Mouse (Mus musculus) forebrain, embryonic 12.5 days (tissue): ENCODE results near the gene Mndal. TPM values are rescaled to one million over a fixed set of nuclear protein-coding genes. Genes with fewer than 3 reads are reported as not detected.
"Not testable (repeated sequence)": the region's sequence is repeated elsewhere in the genome, so short reads cannot be mapped to it uniquely, and the experiment has no call there.

Experiments used
- ATAC-seq: fragments of 200-750 bp; cut with Nextera tagmentation; 2 replicates; pipeline ENCODE4 v1.8.0; 2017; ENCODE audit warnings: moderate TSS enrichment; ENCODE audit not compliant: low FRiP score
- H3K27ac ChIP-seq: fragments of 300-500 bp; sonication (generic); 2 replicates; pipeline ENCODE4 v1.5.1; 2016; ENCODE audit warnings: mild to moderate bottlenecking
- H3K27me3 ChIP-seq: fragments of 300-500 bp; sonication (generic); 2 replicates; pipeline ENCODE4 v1.6.1; 2016; ENCODE audit warnings: mild to moderate bottlenecking
- H3K36me3 ChIP-seq: fragments of 300-500 bp; sonication (generic); replicated peaks from 2 replicates; pipeline ENCODE4 v1.6.1; 2016; ENCODE audit warnings: mild to moderate bottlenecking
- H3K4me1 ChIP-seq: fragments of 300-500 bp; sonication (generic); 2 replicates; pipeline ENCODE4 v1.6.1; 2016
- H3K4me2 ChIP-seq: fragments of 300-500 bp; sonication (generic); 2 replicates; pipeline ENCODE4 v1.6.1; 2016; ENCODE audit warnings: mild to moderate bottlenecking, moderate library complexity
- H3K4me3 ChIP-seq: fragments of 300-500 bp; sonication (generic); replicated peaks from 2 replicates; pipeline ENCODE4 v1.5.1; 2016; ENCODE audit warnings: mild to moderate bottlenecking
- H3K9ac ChIP-seq: fragments of 300-500 bp; sonication (generic); 2 replicates; pipeline ENCODE4 v1.6.1; 2016; ENCODE audit warnings: mild to moderate bottlenecking
- H3K9me3 ChIP-seq: fragments of 300-500 bp; sonication (generic); 2 replicates; pipeline ENCODE4 v1.6.1; 2016
- WGBS: fragments of 180-500 bp; shearing (Covaris S2); methylation state at CpG from one replicate; pipeline ENCODE4 v1.1.7; 2016; 5-methylcytosine and 5-hydroxymethylcytosine counted together
- polyA plus RNA-seq: library from polyadenylated mRNA; unstranded; fragments of >200 nt; fragmentation: Nextera tagmentation; extraction: Ambion mirVana; gene quantifications from 2 replicates; pipeline ENCODE4 v1.2.1, GENCODE M21; 2016

Gene Mndal
- 0.35 and 0.36 TPM in 2 replicates for polyA plus RNA-seq

DNA sequence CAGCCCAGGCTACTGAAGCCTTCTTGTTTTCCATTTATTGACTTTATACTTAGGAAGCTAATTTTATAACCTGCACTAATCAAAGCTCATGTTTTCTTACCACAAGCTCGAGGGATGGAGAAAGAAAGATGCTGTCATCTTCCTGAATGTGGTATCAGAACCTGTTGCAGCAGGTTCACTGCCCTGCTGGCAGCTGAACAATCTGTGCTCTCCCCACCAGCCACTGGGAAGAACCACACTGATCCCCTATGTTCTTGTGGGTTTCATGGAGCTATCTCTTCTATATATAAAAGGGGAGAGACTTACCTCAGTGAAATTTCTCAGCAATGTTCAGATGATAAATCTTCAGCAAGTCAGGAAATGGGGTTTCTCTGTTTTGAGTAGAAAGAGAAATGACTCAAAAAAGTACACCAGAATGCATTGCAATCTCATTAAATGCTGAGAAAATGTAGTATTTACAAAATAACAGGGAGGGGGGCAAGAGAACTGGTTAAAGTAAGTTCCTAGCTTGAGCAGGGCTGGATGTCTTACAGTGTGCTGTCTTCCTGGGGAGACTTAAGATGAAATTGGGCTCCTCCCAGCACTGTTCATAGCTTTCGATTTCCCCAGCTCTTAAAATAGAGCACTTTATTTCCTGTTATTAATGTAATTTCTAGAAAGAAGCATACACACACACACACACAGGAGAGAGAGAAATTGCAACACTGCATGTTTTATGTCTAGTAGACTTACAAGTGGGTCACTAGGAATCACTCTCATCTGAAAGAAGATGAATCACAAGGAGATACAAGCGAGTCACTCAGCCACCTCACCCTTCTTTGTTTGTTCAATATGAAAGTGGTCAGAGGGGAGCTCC lies at the start of gene Mndal, which contains the start of gene Ifi203:
Gene Mndal, minus strand, starts transcription at position 568 of the 856 bp plus-strand sequence.
Gene Ifi203, minus strand, starts transcription at position 749 of the 856 bp plus-strand sequence.
- H3K27ac ChIP-seq, H3K9me3 ChIP-seq, H3K4me2 ChIP-seq, H3K27me3 ChIP-seq, H3K4me1 ChIP-seq, H3K36me3 ChIP-seq, H3K9ac ChIP-seq, ATAC-seq, H3K4me3 ChIP-seq: not testable (repeated sequence)
- 80% methylated on average over 3 of the region's 3 CpGs for WGBS

DNA sequence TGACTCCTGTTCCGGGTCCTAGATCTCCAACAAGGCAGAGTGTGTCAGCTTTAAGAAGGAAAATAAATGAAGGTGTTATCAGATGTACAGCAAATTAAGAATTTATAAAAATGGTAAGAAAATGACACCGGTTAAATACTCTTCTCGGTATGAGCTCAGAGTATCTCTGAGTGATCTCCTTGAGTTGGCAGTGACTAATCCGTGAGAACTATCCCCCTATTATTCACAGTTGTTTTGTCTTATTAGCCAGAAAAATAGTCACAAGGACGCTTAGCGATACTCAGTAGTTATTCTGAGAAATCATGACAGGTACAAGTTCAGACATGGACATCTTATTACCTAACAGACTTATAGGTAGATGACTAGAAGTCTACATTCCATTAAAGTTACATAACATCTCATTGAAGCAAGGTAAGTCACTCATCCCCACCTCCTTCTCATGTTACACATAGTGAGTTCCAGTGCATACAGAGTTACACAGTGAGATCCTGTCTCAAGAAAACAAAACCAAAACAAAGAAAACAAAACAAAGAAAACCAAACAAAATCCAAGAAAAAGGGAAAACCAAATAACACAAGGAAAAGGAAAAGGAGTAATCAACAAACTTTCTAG lies 40.5 kb upstream of the Mndal start, which contains the start of gene Ifi202b:
Gene Ifi202b, minus strand, starts transcription at position 51 of the 612 bp plus-strand sequence.
- not testable (repeated sequence) for H3K27me3 ChIP-seq, H3K4me2 ChIP-seq, ATAC-seq, H3K9ac ChIP-seq, H3K9me3 ChIP-seq, H3K36me3 ChIP-seq, H3K4me1 ChIP-seq, H3K4me3 ChIP-seq, H3K27ac ChIP-seq
- 84% methylated on average over 6 of the region's 6 CpGs for WGBS

DNA sequence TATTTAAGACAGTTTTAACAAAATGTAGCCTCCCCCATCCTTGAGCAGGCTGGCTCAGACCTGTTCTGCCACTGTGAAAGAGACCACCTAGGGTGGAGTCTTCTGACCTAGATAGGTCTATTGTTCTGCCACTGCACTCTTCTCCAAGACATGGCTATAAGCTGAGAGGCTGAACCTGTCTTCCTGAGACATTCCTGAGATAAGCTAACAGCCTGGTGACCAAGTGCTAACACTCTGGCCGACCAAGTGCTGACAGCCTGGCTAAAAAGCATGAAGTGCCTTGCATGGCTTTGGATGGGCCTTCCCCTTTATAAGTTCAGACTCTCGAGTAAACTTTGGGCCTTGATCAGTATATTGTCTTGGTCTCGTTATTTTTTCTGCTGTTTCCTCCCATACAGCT lies 38.7 kb upstream of the Mndal start:
- H3K27me3 ChIP-seq, H3K4me2 ChIP-seq, H3K36me3 ChIP-seq, H3K4me3 ChIP-seq, H3K9me3 ChIP-seq, ATAC-seq, H3K4me1 ChIP-seq, H3K9ac ChIP-seq, H3K27ac ChIP-seq: not testable (repeated sequence)
- 62% methylated on average over 3 of the region's 3 CpGs for WGBS

DNA sequence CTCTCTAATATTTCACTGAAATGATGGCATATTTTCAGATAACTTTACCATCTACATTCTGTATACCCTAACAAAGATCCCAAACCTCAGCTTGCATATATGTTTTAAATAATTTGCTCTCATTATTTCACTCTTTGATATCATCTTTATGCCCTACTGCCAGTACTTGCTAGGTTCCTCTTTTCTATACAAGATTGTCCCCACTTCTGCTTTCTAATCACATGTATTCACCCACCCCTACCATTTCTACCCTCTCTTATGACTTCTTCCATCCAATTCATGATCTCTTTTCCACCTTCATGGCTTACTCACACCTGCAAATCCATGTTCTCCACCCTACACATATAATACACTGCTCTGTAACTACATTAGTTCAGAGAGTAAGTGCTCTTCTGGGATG lies 35.3 kb upstream of the Mndal start:
- Histone ChIP-seq H3K27ac (no peak overlapping the region), H3K36me3 (no peaks in the 10 kb centered on the region), H3K9me3 (no peaks in the 10 kb centered on the region), H3K27me3 (no peaks in the 10 kb centered on the region), H3K4me2 (no peak overlapping the region), H3K9ac (no peak overlapping the region), H3K4me1 (no peaks in the 10 kb centered on the region), H3K4me3 (no peak overlapping the region)
- ATAC-seq = no peak

DNA sequence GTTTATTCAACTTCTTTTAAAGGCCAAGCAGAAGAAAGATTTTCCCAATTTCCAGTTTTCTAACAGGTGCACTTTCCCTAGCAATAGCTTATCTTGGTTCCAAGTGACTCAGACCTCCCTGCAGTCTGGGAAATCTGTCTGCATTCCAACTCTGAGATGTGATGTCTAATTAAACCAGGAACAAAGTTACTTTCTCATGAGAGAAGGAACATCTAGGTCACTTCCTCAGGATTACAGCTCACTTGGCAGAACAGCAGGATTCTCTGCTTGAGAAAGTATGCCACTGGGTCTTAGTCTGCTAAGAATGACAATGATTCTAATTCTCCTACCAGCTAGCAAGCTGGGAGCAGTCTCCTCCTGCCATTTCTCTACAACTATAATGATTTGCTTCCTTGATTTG lies 30.8 kb upstream of the Mndal start:
- H3K9ac ChIP-seq = no peak overlapping the region
- H3K4me3 ChIP-seq = no peak overlapping the region
- H3K4me1 ChIP-seq = no peaks in the 10 kb centered on the region
- no peaks in the 10 kb centered on the region for H3K36me3 ChIP-seq
- no peak overlapping the region for H3K4me2 ChIP-seq
- H3K27me3 ChIP-seq = no peaks in the 10 kb centered on the region
- ATAC-seq = no peak
- no peaks in the 10 kb centered on the region for H3K9me3 ChIP-seq
- no peak overlapping the region for H3K27ac ChIP-seq

DNA sequence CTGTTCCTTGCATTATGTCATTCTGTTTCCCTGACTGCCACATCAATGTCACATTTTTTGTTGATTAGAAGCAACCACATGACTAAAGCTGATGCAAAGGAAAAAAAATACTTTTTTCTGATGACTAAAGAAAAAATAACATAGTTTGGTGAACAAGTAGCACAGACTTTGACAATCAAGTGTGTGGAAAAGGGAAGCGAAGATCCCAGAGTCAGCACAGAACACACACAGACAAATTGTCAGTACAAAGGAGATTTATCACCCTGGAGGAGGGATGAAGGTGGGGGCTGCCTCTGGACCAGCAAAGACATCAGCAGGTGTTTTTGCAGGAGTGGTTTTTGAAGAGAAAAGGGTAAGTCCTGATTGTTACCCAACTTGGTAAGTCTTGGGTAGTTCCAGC lies 19.2 kb upstream of the Mndal start:
- H3K36me3 ChIP-seq, H3K4me1 ChIP-seq, H3K4me2 ChIP-seq, H3K9ac ChIP-seq, H3K27me3 ChIP-seq, H3K4me3 ChIP-seq, H3K9me3 ChIP-seq, H3K27ac ChIP-seq, ATAC-seq: not testable (repeated sequence)
- WGBS = 89% methylated on average over 1 of the region's 1 CpGs

DNA sequence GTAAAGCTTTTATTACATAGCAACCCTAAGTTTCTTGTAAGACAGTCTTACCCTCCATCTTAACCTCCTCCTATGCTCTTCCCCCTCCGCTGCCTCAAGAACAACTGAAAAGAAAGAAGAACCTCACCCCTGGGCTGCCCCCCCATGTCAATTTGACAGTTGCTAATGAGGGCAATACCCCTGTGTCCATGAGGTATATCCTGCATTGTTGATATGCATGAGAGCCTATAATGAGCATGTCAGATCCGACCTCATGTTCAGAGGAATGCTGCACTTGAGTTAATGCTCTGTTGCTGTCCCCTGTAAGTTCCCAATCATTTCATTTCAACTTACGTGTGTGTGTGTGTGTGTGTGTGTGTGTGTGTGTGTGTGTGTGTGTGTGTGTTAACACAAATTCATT lies 17.7 kb upstream of the Mndal start:
- H3K27ac ChIP-seq, H3K4me3 ChIP-seq, H3K27me3 ChIP-seq, H3K4me2 ChIP-seq, H3K36me3 ChIP-seq, H3K9ac ChIP-seq, H3K4me1 ChIP-seq, H3K9me3 ChIP-seq: not testable (repeated sequence)
- peak; percentile 55; the same call in 1 of the 2 replicates for ATAC-seq
- 41% methylated on average over 3 of the region's 3 CpGs for WGBS

DNA sequence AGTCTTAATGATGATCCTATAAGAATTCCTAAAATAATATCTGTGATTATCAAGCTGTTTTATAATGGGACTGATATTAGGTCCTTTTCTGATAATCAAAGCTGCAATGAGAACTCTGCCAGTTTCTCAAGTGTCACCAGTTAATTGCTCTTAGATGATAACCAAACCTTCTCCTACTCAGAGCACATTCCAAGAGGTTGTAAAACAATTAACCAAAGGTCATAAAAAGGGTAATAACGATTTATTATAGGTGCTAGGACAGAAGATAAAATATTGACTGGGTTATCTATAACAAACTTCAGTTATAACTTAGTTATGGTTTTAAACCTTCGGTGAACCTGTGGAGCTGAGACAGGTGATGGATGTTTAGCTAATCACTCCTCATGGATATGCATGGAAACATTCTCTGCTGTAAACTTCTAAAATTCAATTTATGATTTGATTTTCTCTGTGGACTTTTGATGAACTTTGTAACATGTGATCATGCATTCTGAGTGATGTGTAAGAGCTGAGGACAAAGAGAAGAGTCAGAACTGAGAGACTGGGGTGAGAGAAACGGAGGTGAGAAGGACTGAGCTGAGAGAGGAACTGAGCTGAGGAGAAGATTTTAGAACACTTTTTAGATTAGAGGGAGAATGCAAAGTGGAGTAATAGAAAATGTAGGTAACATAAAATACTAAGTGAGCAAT lies 13.7 kb upstream of the Mndal start:
- 85% methylated on average over 3 of the region's 3 CpGs for WGBS
- H3K9me3 ChIP-seq, ATAC-seq: not testable (repeated sequence)

DNA sequence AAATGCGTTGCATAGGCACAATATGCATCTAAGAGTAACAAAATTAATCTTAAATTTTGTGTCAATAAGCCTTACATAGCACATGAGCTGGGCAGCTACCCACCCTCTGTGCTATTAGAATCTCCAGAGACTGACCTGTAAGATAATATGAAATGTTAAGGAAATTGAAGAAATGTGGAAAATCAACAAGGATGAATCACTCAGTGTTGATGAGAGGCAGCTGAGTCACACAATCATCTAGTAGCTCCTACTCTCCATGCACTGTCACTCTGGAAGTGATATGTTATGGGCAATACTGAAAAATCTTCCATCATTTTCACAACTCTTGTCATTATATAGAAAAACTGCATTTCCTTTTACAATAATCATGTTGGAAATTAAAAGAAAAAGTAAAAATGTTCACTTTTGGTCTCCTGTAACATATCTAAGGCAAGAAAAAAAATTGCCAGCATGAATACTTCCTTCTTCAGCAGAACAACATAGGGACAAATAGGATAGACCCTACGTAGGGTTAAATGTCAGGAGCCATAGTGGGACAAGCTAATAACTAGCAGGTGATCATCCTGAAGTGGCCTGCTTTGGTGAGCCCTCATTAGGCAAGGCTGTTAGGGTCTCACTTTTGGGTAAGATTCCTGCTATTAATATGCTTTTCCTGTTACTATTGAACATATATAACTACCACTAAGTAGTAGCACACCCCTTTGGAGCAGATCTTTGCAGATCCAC lies 12.9 kb upstream of the Mndal start:
- H3K9ac ChIP-seq = no peak overlapping the region
- no peak overlapping the region for H3K4me3 ChIP-seq
- ATAC-seq = no peak
- H3K36me3 ChIP-seq = no peaks in the 10 kb centered on the region
- H3K27ac ChIP-seq = no peak overlapping the region
- no peaks in the 10 kb centered on the region for H3K4me1 ChIP-seq
- H3K9me3 ChIP-seq = no peaks in the 10 kb centered on the region
- H3K27me3 ChIP-seq = no peaks in the 10 kb centered on the region
- no peak overlapping the region for H3K4me2 ChIP-seq
- WGBS = 91% methylated on average over 2 of the region's 2 CpGs

More for the DNA sequence above, 13.7 kb upstream of the Mndal start:
- not testable (repeated sequence) for H3K4me1 ChIP-seq, H3K27me3 ChIP-seq, H3K27ac ChIP-seq, H3K4me3 ChIP-seq, H3K36me3 ChIP-seq, H3K9ac ChIP-seq, H3K4me2 ChIP-seq

DNA sequence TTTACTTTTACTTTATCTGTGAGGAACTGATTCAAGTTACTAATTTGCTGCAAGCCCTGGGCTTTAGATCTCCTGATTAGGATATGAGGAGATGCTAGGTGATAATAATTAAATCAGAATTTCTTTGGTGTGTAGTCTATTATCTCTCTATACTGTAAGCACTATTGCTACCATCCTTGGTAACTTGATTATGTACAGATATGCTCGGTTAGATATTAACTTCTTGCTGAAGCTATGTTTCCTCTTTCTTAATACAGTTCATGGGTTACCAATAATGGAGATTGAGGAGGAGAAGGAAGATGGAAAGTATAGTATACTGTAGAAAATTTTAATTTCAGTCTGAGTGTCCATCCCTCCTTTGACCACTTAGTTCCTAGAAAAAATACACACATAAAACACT lies 11.3 kb upstream of the Mndal start:
- H3K4me2 ChIP-seq = no peak overlapping the region
- H3K9ac ChIP-seq = no peak overlapping the region
- H3K27me3 ChIP-seq = no peaks in the 10 kb centered on the region
- H3K9me3 ChIP-seq = no peaks in the 10 kb centered on the region
- H3K27ac ChIP-seq = no peak overlapping the region
- no peaks in the 10 kb centered on the region for H3K36me3 ChIP-seq
- no peak for ATAC-seq
- H3K4me3 ChIP-seq = no peak overlapping the region
- H3K4me1 ChIP-seq = no peaks in the 10 kb centered on the region
- 96% methylated on average over 1 of the region's 1 CpGs for WGBS

DNA sequence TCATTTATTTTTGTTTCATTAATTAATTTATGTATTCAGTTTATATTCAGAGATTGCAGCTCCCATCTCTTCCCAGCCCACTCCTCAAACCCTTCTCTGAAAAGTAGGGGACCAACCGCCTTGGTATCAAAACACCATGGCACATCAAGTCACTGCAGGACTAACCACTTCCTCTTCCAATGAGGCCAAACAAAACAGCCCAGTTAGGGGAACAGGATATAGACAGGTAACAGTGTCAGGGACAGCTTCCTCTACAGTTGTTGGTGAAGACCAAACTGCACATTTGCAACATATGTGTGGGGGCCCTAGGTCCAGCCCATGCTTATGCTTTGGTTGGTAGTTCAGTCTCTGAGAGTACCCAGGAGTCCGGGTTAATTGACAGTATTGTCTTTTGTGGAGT lies 6.8 kb upstream of the Mndal start:
- 81% methylated on average over 2 of the region's 2 CpGs for WGBS
- not testable (repeated sequence) for ATAC-seq, H3K9me3 ChIP-seq, H3K27me3 ChIP-seq, H3K4me2 ChIP-seq, H3K4me1 ChIP-seq, H3K27ac ChIP-seq, H3K9ac ChIP-seq, H3K36me3 ChIP-seq, H3K4me3 ChIP-seq

DNA sequence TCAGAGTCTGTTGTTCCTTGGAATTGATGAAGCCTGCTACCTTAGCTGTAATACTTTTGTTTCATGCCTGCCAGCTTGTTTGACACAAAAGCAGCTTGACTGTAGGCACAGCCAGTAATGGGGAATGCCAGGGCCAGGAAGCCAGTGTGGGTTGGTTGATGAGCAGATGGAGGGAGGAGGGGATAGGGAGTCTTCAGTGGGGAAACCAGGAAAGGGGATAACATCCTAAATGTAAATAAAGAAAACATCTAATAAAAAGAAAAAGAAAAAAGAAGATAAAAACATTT lies 432 bp upstream of the Mndal start:
- H3K4me1 ChIP-seq, H3K9me3 ChIP-seq, H3K9ac ChIP-seq, H3K27ac ChIP-seq, H3K4me2 ChIP-seq, H3K4me3 ChIP-seq, ATAC-seq, H3K36me3 ChIP-seq, H3K27me3 ChIP-seq: not testable (repeated sequence)
